Mouse (Mus musculus): ENCODE results near the gene Defb47. TPM values are rescaled to one million over a fixed set of nuclear protein-coding genes. Genes with fewer than 3 reads are reported as not detected.

Gene Defb47
- polyA plus RNA-seq (2015; fragmentation: Nextera tagmentation; extraction: Ambion mirVana): not detected in 2 replicates

DNA sequence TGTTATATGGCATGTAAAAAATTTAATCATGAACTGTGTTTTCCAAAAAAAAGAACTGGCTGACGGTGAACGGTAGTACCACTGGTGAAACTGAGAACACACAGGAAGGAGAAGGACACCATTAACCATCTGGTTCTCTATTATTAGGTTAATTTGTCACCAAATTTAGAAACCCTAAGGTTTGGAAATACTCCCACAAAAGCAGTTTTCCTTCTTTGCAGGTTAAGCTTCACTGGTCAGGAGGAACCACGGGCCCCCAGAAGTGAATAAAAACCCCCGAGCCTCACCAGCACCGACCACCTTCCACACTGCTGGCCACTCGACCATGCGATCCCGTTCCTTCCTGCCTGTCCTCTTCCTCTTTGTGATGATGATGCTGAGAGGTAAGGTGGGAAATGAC is at the start of gene Defb47:
Gene Defb47, plus strand, starts transcription at position 301 of the 400 bp plus-strand sequence.

DNA sequence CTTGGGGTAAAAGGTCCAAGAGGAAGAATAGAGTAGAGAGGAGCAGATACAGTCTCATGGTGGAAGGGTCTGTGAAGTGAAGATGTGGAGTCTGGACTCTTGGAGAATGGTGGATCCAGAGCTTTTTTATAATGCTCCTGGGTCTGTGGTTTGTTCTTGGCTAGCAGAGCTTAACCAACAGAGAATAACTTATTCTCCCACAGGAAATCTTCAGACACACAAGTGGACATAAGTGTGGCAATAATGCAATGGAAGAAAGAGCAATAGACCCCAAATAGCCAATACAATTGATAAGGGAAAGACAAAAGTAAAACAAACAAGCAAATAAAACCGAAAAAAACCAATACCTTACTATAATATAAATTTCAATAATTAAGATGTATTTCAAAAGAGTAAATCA is 13.5 kb upstream of the Defb47 start, which contains the start of gene Defb48:
Gene Defb48, minus strand, starts transcription at position 101 of the 400 bp plus-strand sequence.

DNA sequence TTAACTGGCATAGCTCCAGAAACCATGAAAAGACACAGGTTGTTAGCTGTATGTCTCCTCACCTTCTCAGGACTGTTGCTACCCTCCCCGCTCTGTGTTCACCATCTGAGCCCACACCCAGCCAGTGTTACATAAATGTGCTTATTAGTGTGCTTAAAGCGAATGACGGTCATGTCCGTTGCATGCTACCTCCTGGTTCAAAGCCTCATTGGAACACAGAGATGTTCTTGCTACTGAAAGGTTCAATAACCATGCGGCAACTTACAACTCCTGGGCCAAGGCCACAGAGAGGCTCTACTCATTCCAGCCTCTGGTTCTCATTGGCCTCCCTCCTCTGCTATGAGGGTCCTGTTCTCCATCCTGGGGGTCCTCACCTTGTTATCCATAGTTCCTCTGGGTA is 13.6 kb downstream of the Defb47 start, which contains the start of gene Defb43:
Gene Defb43, plus strand, starts transcription at position 301 of the 400 bp plus-strand sequence.

DNA sequence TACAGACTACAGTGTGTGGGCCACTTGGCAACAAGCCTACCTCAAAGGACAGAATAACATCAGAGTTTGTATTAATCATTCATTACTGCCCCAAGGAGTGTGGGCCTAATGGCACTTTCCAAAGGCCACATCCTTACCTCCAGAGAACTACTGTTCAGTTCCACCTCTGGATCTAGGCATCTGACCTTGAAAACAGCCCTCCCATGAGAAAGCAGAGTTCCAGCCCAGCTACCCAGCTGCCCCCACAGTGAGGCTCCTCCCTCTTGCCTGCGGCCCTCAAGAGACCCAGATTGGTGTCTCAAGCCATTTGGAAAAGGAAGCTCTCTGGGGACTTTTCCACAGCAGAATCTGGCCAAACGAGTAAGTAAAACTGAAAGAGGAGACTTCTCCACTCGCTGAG is 48.8 kb downstream of the Defb47 start, which contains the start of gene Defb42:
Gene Defb42, plus strand, starts transcription at position 301 of the 400 bp plus-strand sequence.

DNA sequence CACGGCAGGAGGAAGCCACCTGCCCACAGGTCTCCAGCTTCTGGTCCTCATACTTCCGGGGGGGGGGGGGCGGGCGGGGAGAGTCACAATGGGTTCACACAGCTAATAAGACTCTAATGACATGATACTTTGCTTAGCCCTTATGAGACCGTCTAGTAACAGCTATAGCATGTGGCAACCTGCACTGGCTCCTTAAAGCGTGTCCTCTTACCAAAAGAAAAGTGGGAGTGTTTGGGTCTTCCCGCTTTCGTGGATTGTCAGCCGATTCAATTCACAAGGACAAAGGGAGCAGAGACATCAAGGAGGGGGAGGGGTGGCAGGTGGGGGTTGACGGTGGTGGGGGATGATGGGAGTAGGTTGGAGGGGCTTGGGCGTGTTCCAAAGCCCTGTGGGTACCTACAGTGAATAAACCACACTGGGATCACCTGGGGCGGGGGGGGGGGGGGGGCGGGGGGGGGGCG is 52.1 kb downstream of the Defb47 start, which contains the start of gene Defb30:
Gene Defb30, minus strand, starts transcription at position 51 of the 461 bp plus-strand sequence.

Other genes with a start within 250 kb of the Defb47 start
- gene Ints6, start 236.9 kb upstream of the Defb47 start, polyA plus RNA-seq (2015; fragmentation: Nextera tagmentation; extraction: Ambion mirVana): 8.8 and 17.4 TPM in 2 replicates
- gene Wdfy2, start 160.4 kb upstream of the Defb47 start, polyA plus RNA-seq (2015; fragmentation: Nextera tagmentation; extraction: Ambion mirVana): 4.1 and 5.2 TPM in 2 replicates
- not detected in 2 replicates for gene Defb48, start 13.6 kb upstream of the Defb47 start, polyA plus RNA-seq (2015; fragmentation: Nextera tagmentation; extraction: Ambion mirVana)
- gene Defb43, start 13.7 kb downstream of the Defb47 start, polyA plus RNA-seq (2015; fragmentation: Nextera tagmentation; extraction: Ambion mirVana): not detected in 2 replicates
- gene Defb42, start 48.9 kb downstream of the Defb47 start, polyA plus RNA-seq (2015; fragmentation: Nextera tagmentation; extraction: Ambion mirVana): 3.0 and 4.0 TPM in 2 replicates
- not detected in 2 replicates for gene Defb30, start 51.9 kb downstream of the Defb47 start, polyA plus RNA-seq (2015; fragmentation: Nextera tagmentation; extraction: Ambion mirVana)